Mouse (Mus musculus): Measurements from ENCODE around the gene Ddah1.

DNA sequence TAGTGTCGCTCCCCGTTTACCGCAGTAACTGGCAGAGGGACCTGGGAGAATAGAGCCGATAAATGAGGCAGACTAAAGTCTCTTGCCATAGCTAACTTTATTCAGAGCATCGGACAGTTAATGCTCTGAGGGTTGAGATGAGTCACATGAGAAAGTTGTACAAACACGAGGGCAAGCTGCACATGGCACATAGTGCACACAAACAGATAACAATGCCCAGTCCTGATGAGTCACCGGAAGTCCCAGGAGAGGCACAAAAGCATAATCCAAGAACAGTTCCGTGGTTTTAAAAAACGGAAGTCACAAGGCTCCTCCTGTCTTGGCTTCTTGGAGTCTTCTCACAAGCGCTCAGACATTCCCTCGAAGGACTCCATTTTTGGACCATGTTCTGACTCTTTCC is 117.6 kb downstream of the Ddah1 start:
- TF ChIP-seq EP300 (optimal IDR thresholded peaks at IDR 0.05) (no peak), CTCF (IDR thresholded peaks at IDR 0.05; ENCODE audit: low read depth) (no peak)
